Comparison of ENCODE assay signal across 8 mouse cellular contexts in genomic region chrX:152002865-152003264, GRCm38 (mm10). TPM values are rescaled to one million over a fixed set of nuclear protein-coding genes. Genes with fewer than 3 reads are reported as not detected.
DNase-seq lines count a peak whose midpoint lies in the region; ATAC-seq and TF ChIP-seq lines count a peak whose summit lies in the region.

No protein-coding gene starts in this region.

- no peak for TF ChIP-seq POLR2A in CH12.LX (IDR thresholded peaks at IDR 0.05; ENCODE audit: low read depth, low read length)

- TF ChIP-seq EP300 in CH12.LX (IDR thresholded peaks at IDR 0.05; ENCODE audit: low read length), result no peak
- no peak for TF ChIP-seq EP300 in liver, postnatal 0 days (IDR thresholded peaks at IDR 0.05; ENCODE audit: low read depth)

- no peak overlapping the region for H3K9ac ChIP-seq in heart, embryonic 12.5 days
- H3K9ac ChIP-seq in CH12.LX (ENCODE audit: insufficient read depth, low read depth), result no peak overlapping the region
- H3K9ac ChIP-seq in liver, postnatal 0 days (replicated peaks), result no peak overlapping the region

- H3K36me3 ChIP-seq in heart, embryonic 12.5 days, result peaks cover 25% of the 10 kb centered on the region
- peaks cover 6 to 46% of the 10 kb centered on the region in 2 experiments for H3K36me3 ChIP-seq in CH12.LX (replicated peaks in 1 of 2; ENCODE audit: control insufficient read depth in 1 of 2, insufficient read depth in 1 of 2, low read length in 1 of 2)
- H3K36me3 ChIP-seq in liver, postnatal 0 days (replicated peaks; ENCODE audit: insufficient read depth, low read length), result peaks cover 2% of the 10 kb centered on the region; the same call in 1 of the 2 replicates

- DNase-seq in heart, postnatal 25 days (ENCODE audit: low spot score), result no peak
- no peak for DNase-seq in CH12.LX (ENCODE audit: extremely low read depth)
- no peak for DNase-seq in liver, postnatal 0 days
- no peak for DNase-seq in gastrocnemius, postnatal 25 days
- no peak for DNase-seq in spleen, adult 12 weeks (ENCODE audit: low spot score)
- DNase-seq in thymus, postnatal 36 days, result no peak

- H3K4me3 ChIP-seq in heart, embryonic 12.5 days, result peak overlapping the region; percentile 56; the same call in 1 of the 2 replicates
- H3K4me3 ChIP-seq in CH12.LX (replicated peaks in 1 of 3; ENCODE audit: low read depth in 2 of 3, low read length in 2 of 3, poor library complexity in 1 of 3), result no peak overlapping the region
- H3K4me3 ChIP-seq in liver, postnatal 0 days (ENCODE audit: low read depth, low read length), result no peak overlapping the region

- 67% methylated on average over 2 of the region's 2 CpGs for WGBS in heart, embryonic 12.5 days
- WGBS in liver, postnatal 0 days (ENCODE audit: insufficient replicate concordance), result 51% methylated on average over 2 of the region's 2 CpGs

- H3K79me2 ChIP-seq in CH12.LX (replicated peaks; ENCODE audit: control insufficient read depth, extremely low read depth, insufficient read depth, poor library complexity, severe bottlenecking), result no peaks in the 10 kb centered on the region

- H3K27ac ChIP-seq in heart, embryonic 12.5 days (ENCODE audit: poor library complexity, severe bottlenecking), result no peak overlapping the region
- no peak overlapping the region for H3K27ac ChIP-seq in CH12.LX (ENCODE audit: insufficient read depth, low read depth)
- H3K27ac ChIP-seq in liver, postnatal 0 days (ENCODE audit: low read depth), result no peak overlapping the region

- peaks cover 19% of the 10 kb centered on the region for H3K27me3 ChIP-seq in heart, embryonic 12.5 days (replicated peaks)
- no peaks in the 10 kb centered on the region for H3K27me3 ChIP-seq in CH12.LX (replicated peaks)
- 0 out of 2 replicates have a peak, but pooled peaks cover 4% of the 10 kb centered on the region for H3K27me3 ChIP-seq in liver, postnatal 0 days (ENCODE audit: insufficient read depth, low read length)

- intact Hi-C loops in heart, postnatal 25 days (cut with DNase I), result loop anchor here (5.0 kb wide), 1 partner anchor 201 kb away; the partner anchor contains the start of gene Huwe1

- peak overlapping the region; percentile 71; the same call in 1 of the 2 replicates for H3K4me2 ChIP-seq in heart, embryonic 12.5 days
- H3K4me2 ChIP-seq in CH12.LX (ENCODE audit: insufficient read depth, low read depth, poor library complexity, severe bottlenecking), result peak overlapping the region; percentile 44; the same call in 1 of the 2 replicates
- H3K4me2 ChIP-seq in liver, postnatal 0 days (ENCODE audit: low read depth, low read length), result peak overlapping the region; percentile 79

- dilution Hi-C loops in CH12.LX (cut with MboI; ENCODE audit: extremely low pct_ligation_motif_present, extremely low pct_unique_long_range_greater_than_20kb, low sequenced_read_pairs), result no loop called here

- TF ChIP-seq RAD21 in CH12.LX (IDR thresholded peaks at IDR 0.05; ENCODE audit: low read depth, low read length), result no peak

- no peaks in the 10 kb centered on the region for H3K9me3 ChIP-seq in heart, embryonic 12.5 days (replicated peaks)
- H3K9me3 ChIP-seq in CH12.LX (replicated peaks; ENCODE audit: low read length), result no peaks in the 10 kb centered on the region
- no peaks in the 10 kb centered on the region for H3K9me3 ChIP-seq in liver, postnatal 0 days (ENCODE audit: low read length)

- in situ Hi-C loops in CH12.LX (cut with MboI; ENCODE audit: low pct_ligation_motif_present, low pct_unique_long_range_greater_than_20kb, low sequenced_read_pairs), result no loop called here

- TF ChIP-seq CTCF in CH12.LX (conservative IDR thresholded peaks at IDR 0.05 in 1 of 2, IDR thresholded peaks at IDR 0.05 in 1 of 2; ENCODE audit: low read depth in 2 of 2, low read length in 2 of 2), result no peak
- TF ChIP-seq CTCF in liver, postnatal 0 days (IDR thresholded peaks at IDR 0.05; ENCODE audit: low read depth), result no peak

- H3K4me1 ChIP-seq in heart, embryonic 12.5 days (replicated peaks), result no peaks in the 10 kb centered on the region
- H3K4me1 ChIP-seq in CH12.LX (ENCODE audit: control insufficient read depth in 1 of 2, insufficient read depth in 2 of 2), result peaks cover 0 to 2% of the 10 kb centered on the region in 2 experiments; a peak in 1 of 4 replicates
- H3K4me1 ChIP-seq in liver, postnatal 0 days (ENCODE audit: insufficient read depth), result no peaks in the 10 kb centered on the region; the same call in none of the 2 replicates

- no peak for ATAC-seq in heart, embryonic 12.5 days (ENCODE audit: insufficient number of reproducible peaks, low FRiP score)
- peak; percentile 66 for ATAC-seq in granulocyte monocyte progenitor cell, adult 5-6 weeks (replicated peaks; ENCODE audit: poor library complexity, severe bottlenecking)
- ATAC-seq in liver, postnatal 0 days, result no peak

TF ChIP-seq in CH12.LX, 34 proteins besides CTCF, POLR2A, EP300 and RAD21:
- TF ChIP-seq USF2 (conservative IDR thresholded peaks at IDR 0.05; ENCODE audit: low read depth, low read length), result no peak
- no peak for TF ChIP-seq PAX5 (IDR thresholded peaks at IDR 0.05; ENCODE audit: low read length)
- TF ChIP-seq TBP (conservative IDR thresholded peaks at IDR 0.05; ENCODE audit: low read depth, low read length), result no peak
- no peak for TF ChIP-seq MYC (IDR thresholded peaks at IDR 0.05; ENCODE audit: low read depth, low read length)
- TF ChIP-seq ELF1 (IDR thresholded peaks at IDR 0.05; ENCODE audit: low read depth, low read length), result no peak
- TF ChIP-seq TCF12 (IDR thresholded peaks at IDR 0.05; ENCODE audit: low read depth, low read length), result no peak
- no peak for TF ChIP-seq IRF4 (IDR thresholded peaks at IDR 0.05; ENCODE audit: low read depth, low read length)
- no peak for TF ChIP-seq MAZ (IDR thresholded peaks at IDR 0.05; ENCODE audit: low read depth, low read length)
- no peak for TF ChIP-seq SMC3 (IDR thresholded peaks at IDR 0.05; ENCODE audit: low read depth, low read length)
- no peak for TF ChIP-seq E2F4 (IDR thresholded peaks at IDR 0.05; ENCODE audit: insufficient replicate concordance, low read depth, low read length)
- TF ChIP-seq ZC3H11A (IDR thresholded peaks at IDR 0.05; ENCODE audit: low read depth, low read length), result no peak
- TF ChIP-seq POLR2AphosphoS2 (IDR thresholded peaks at IDR 0.05; ENCODE audit: low read depth, low read length), result no peak
- TF ChIP-seq ZNF384 (IDR thresholded peaks at IDR 0.05; ENCODE audit: low read depth, low read length), result no peak
- TF ChIP-seq UBTF (IDR thresholded peaks at IDR 0.05; ENCODE audit: low read depth, low read length), result no peak
- TF ChIP-seq MAFK (IDR thresholded peaks at IDR 0.05; ENCODE audit: insufficient replicate concordance, low read length), result no peak
- TF ChIP-seq CHD2 (IDR thresholded peaks at IDR 0.05; ENCODE audit: low read length), result no peak
- no peak for TF ChIP-seq JUND (conservative IDR thresholded peaks at IDR 0.05; ENCODE audit: low read depth, low read length)
- no peak for TF ChIP-seq MXI1 (IDR thresholded peaks at IDR 0.05; ENCODE audit: low read depth, low read length)
- no peak for TF ChIP-seq SIN3A (IDR thresholded peaks at IDR 0.05; ENCODE audit: low read length)

RNA-seq across cellular contexts. Expression of gene Hsd17b10, which starts 1.2 kb away (rescaled TPM):
- 155 and 159 TPM in 2 replicates for polyA plus RNA-seq in heart, embryonic 12.5 days (2016; fragmentation: Nextera tagmentation; extraction: Ambion mirVana)
- total RNA-seq in heart, postnatal 25 days (2021), result 100 to 1,000 TPM; 218 to 235 TPM
- total RNA-seq in CH12.LX (2012; rRNA removed), result 92.8 and 98.5 TPM in 2 replicates
- 82.1 and 87.8 TPM in 2 replicates for total RNA-seq in CH12.LX (2014; rRNA removed)
- polyA plus RNA-seq in CH12.LX (2012; ENCODE audit: insufficient read length, low read depth), result 77.2 and 91.0 TPM in 2 replicates
- 84.8 and 106 TPM in 2 replicates for total RNA-seq in granulocyte monocyte progenitor cell, adult 5-6 weeks (2014; fragmentation: Nextera tagmentation)
- 89.3 and 103 TPM in 2 replicates for total RNA-seq in granulocyte monocyte progenitor cell, adult 5-6 weeks (2017)
- 197 and 223 TPM in 2 replicates for polyA plus RNA-seq in liver, postnatal 0 days (2015; fragmentation: Nextera tagmentation; extraction: Ambion mirVana)
- total RNA-seq in gastrocnemius, postnatal 25 days (2021), result 10 to 100 TPM; 73.0 to 91.1 TPM

RNA-seq across cellular contexts. Expression of gene Ribc1, which starts 13.2 kb away (rescaled TPM):
- 2.2 and 2.4 TPM in 2 replicates for polyA plus RNA-seq in heart, embryonic 12.5 days (2016; fragmentation: Nextera tagmentation; extraction: Ambion mirVana)
- total RNA-seq in heart, postnatal 25 days (2021), result under 1 TPM; 0.34 to 0.39 TPM
- total RNA-seq in CH12.LX (2012; rRNA removed) (5.7 and 7.2 TPM in 2 replicates), CH12.LX (2014; rRNA removed) (5.7 and 5.8 TPM in 2 replicates)
- polyA plus RNA-seq in CH12.LX (2012; ENCODE audit: insufficient read length, low read depth), result 6.0 and 7.7 TPM in 2 replicates
- total RNA-seq in granulocyte monocyte progenitor cell, adult 5-6 weeks (2014; fragmentation: Nextera tagmentation), result 0.64 and 2.5 TPM in 2 replicates
- 2.8 and 3.2 TPM in 2 replicates for total RNA-seq in granulocyte monocyte progenitor cell, adult 5-6 weeks (2017)
- 1.8 and 1.9 TPM in 2 replicates for polyA plus RNA-seq in liver, postnatal 0 days (2015; fragmentation: Nextera tagmentation; extraction: Ambion mirVana)
- total RNA-seq in gastrocnemius, postnatal 25 days (2021), result under 1 TPM; 0.18 to 0.59 TPM

RNA-seq across cellular contexts. Expression of gene Smc1a, which starts 13.4 kb away (rescaled TPM):
- polyA plus RNA-seq in heart, embryonic 12.5 days (2016; fragmentation: Nextera tagmentation; extraction: Ambion mirVana), result 78.1 and 79.3 TPM in 2 replicates
- total RNA-seq in heart, postnatal 25 days (2021), result 10 to 100 TPM; 25.1 to 26.8 TPM
- total RNA-seq in CH12.LX (2012; rRNA removed) (48.9 and 54.1 TPM in 2 replicates), CH12.LX (2014; rRNA removed) (41.8 and 46.6 TPM in 2 replicates)
- 99.7 and 128 TPM in 2 replicates for polyA plus RNA-seq in CH12.LX (2012; ENCODE audit: insufficient read length, low read depth)
- total RNA-seq in granulocyte monocyte progenitor cell, adult 5-6 weeks (2014; fragmentation: Nextera tagmentation), result 122 and 129 TPM in 2 replicates
- 246 and 271 TPM in 2 replicates for total RNA-seq in granulocyte monocyte progenitor cell, adult 5-6 weeks (2017)
- 31.3 and 34.0 TPM in 2 replicates for polyA plus RNA-seq in liver, postnatal 0 days (2015; fragmentation: Nextera tagmentation; extraction: Ambion mirVana)
- 10 to 100 TPM; 18.4 to 18.5 TPM for total RNA-seq in gastrocnemius, postnatal 25 days (2021)
